Mouse (Mus musculus) limb, embryonic 15.5 days (tissue): ENCODE data around the gene Jund. TPM values are rescaled to one million over a fixed set of nuclear protein-coding genes. Genes with fewer than 3 reads are reported as not detected.
A peak's percentile ranks its signal among the peaks of the same experiment; 100 is the strongest.

Experiments used
- ATAC-seq: fragments of 200-750 bp; cut with Nextera tagmentation; 2 replicates; pipeline ENCODE4 v1.8.0; 2017; ENCODE audit warnings: low read depth, moderate TSS enrichment; ENCODE audit not compliant: insufficient number of reproducible peaks, low FRiP score, low TSS enrichment
- H3K27ac ChIP-seq: fragments of 300-500 bp; sonication (generic); 2 replicates; pipeline ENCODE4 v1.5.1; 2015; ENCODE audit warnings: moderate library complexity, mild to moderate bottlenecking, inconsistent platforms
- H3K27me3 ChIP-seq: fragments of 300-500 bp; sonication (generic); 2 replicates; pipeline ENCODE4 v1.6.1; 2015; ENCODE audit warnings: inconsistent platforms
- H3K36me3 ChIP-seq: fragments of 300-500 bp; sonication (generic); 2 replicates; pipeline ENCODE4 v1.6.1; 2015; ENCODE audit warnings: inconsistent platforms
- H3K4me1 ChIP-seq: fragments of 300-500 bp; sonication (generic); 2 replicates; pipeline ENCODE4 v1.6.1; 2015; ENCODE audit warnings: inconsistent platforms
- H3K4me2 ChIP-seq: fragments of 300-500 bp; sonication (generic); 2 replicates; pipeline ENCODE4 v1.6.1; 2015; ENCODE audit warnings: mild to moderate bottlenecking, inconsistent platforms
- H3K4me3 ChIP-seq: fragments of 300-500 bp; sonication (generic); 2 replicates; pipeline ENCODE4 v1.5.1; 2015; ENCODE audit warnings: mild to moderate bottlenecking, inconsistent platforms
- H3K9ac ChIP-seq: fragments of 300-500 bp; sonication (generic); 2 replicates; pipeline ENCODE4 v1.6.1; 2015; ENCODE audit warnings: inconsistent platforms
- H3K9me3 ChIP-seq: fragments of 300-500 bp; sonication (generic); 2 replicates; pipeline ENCODE4 v1.6.1; 2016; ENCODE audit warnings: inconsistent platforms
- WGBS: fragments of 180-500 bp; shearing (Covaris S2); methylation state at CpG from one replicate; pipeline ENCODE4 v1.1.7; 2015; 5-methylcytosine and 5-hydroxymethylcytosine counted together
- polyA plus RNA-seq: library from polyadenylated mRNA; unstranded; fragments of >200 nt; fragmentation: Nextera tagmentation; extraction: Ambion mirVana; gene quantifications from 2 replicates; pipeline ENCODE4 v1.2.1, GENCODE M21; 2015

The Jund gene
- polyA plus RNA-seq, 1 experiment from 2014 or later: 81.5 TPM

GRCm38 (mm10) chr8:70660273-70660725, 38.5 kb upstream of the Jund start, which contains the start of gene Pgpep1:
Gene Pgpep1, minus strand, starts transcription at chr8:70660388.
- H3K4me3 ChIP-seq: peak within 1 kb of the TSS; percentile 73
- no peaks in the 10 kb centered on the region for H3K9me3 ChIP-seq
- peaks cover 16% of the 10 kb centered on the region for H3K36me3 ChIP-seq
- peak within 1 kb of the TSS; percentile 74 for H3K9ac ChIP-seq
- H3K4me1 ChIP-seq: peaks cover 26% of the 10 kb centered on the region
- 3% methylated on average over 14 of the region's 14 CpGs for WGBS
- H3K27ac ChIP-seq: peak within 1 kb of the TSS; percentile 85
- H3K27me3 ChIP-seq: no peaks in the 10 kb centered on the region
- peak within 1 kb of the TSS; percentile 92 for H3K4me2 ChIP-seq
- ATAC-seq: peak; percentile 15; the same call in 1 of the 2 replicates

GRCm38 (mm10) chr8:70663691-70664090, 35.1 kb upstream of the Jund start:
- Histone ChIP-seq H3K4me1 (peaks cover 13% of the 10 kb centered on the region), H3K9me3 (no peaks in the 10 kb centered on the region), H3K27me3 (no peaks in the 10 kb centered on the region), H3K9ac (no peak overlapping the region), H3K4me2 (no peak overlapping the region), H3K36me3 (no peaks in the 10 kb centered on the region), H3K4me3 (no peak overlapping the region), H3K27ac (no peak overlapping the region)
- WGBS: 72% methylated on average over 4 of the region's 4 CpGs
- ATAC-seq: no peak

- 54% methylated on average over 3 of the region's 3 CpGs for WGBS
- no peak overlapping the region for H3K4me3 ChIP-seq
- H3K9ac ChIP-seq: no peak overlapping the region
- H3K4me1 ChIP-seq: peaks cover 9% of the 10 kb centered on the region
- no peak overlapping the region for H3K4me2 ChIP-seq
- no peak overlapping the region for H3K27ac ChIP-seq
- no peak for ATAC-seq
- no peaks in the 10 kb centered on the region for H3K27me3 ChIP-seq
- no peaks in the 10 kb centered on the region for H3K36me3 ChIP-seq
- no peaks in the 10 kb centered on the region for H3K9me3 ChIP-seq
Measured at GRCm38 (mm10) chr8:70664631-70665030, 34.1 kb upstream of the Jund start.

- WGBS: 60% methylated on average over 2 of the region's 2 CpGs
- H3K36me3 ChIP-seq: no peaks in the 10 kb centered on the region
- no peaks in the 10 kb centered on the region for H3K9me3 ChIP-seq
- H3K9ac ChIP-seq: no peak overlapping the region
- H3K4me1 ChIP-seq: peaks cover under 1% of the 10 kb centered on the region
- no peak overlapping the region for H3K4me3 ChIP-seq
- no peaks in the 10 kb centered on the region for H3K27me3 ChIP-seq
- no peak for ATAC-seq
- H3K4me2 ChIP-seq: no peak overlapping the region
- no peak overlapping the region for H3K27ac ChIP-seq
Measured at GRCm38 (mm10) chr8:70665599-70665998, 33.1 kb upstream of the Jund start.

GRCm38 (mm10) chr8:70667071-70667470, 31.7 kb upstream of the Jund start:
- no peak overlapping the region for H3K4me2 ChIP-seq
- peak overlapping the region; percentile 22; the same call in 1 of the 2 replicates for H3K27ac ChIP-seq
- H3K9me3 ChIP-seq: no peaks in the 10 kb centered on the region
- no peak for ATAC-seq
- no peak overlapping the region for H3K4me3 ChIP-seq
- H3K9ac ChIP-seq: no peak overlapping the region
- 67% methylated on average over 5 of the region's 5 CpGs for WGBS
- no peaks in the 10 kb centered on the region for H3K36me3 ChIP-seq
- no peaks in the 10 kb centered on the region for H3K4me1 ChIP-seq
- no peaks in the 10 kb centered on the region for H3K27me3 ChIP-seq

GRCm38 (mm10) chr8:70671615-70672324, 27.0 kb upstream of the Jund start:
- no peak overlapping the region for H3K4me2 ChIP-seq
- ATAC-seq: no peak
- no peak overlapping the region for H3K9ac ChIP-seq
- no peak overlapping the region for H3K27ac ChIP-seq
- no peak overlapping the region for H3K4me3 ChIP-seq
- no peaks in the 10 kb centered on the region for H3K27me3 ChIP-seq
- H3K4me1 ChIP-seq: peaks cover 18% of the 10 kb centered on the region
- H3K9me3 ChIP-seq: no peaks in the 10 kb centered on the region
- 0 out of 2 replicates have a peak, but pooled peaks cover 5% of the 10 kb centered on the region for H3K36me3 ChIP-seq
- WGBS: 72% methylated on average over 10 of the region's 10 CpGs

- Histone ChIP-seq H3K4me1 (peaks cover 18% of the 10 kb centered on the region), H3K9me3 (no peaks in the 10 kb centered on the region), H3K4me3 (peak overlapping the region; percentile 69), H3K27ac (peak overlapping the region; percentile 81), H3K36me3 (0 out of 2 replicates have a peak, but pooled peaks cover 8% of the 10 kb centered on the region), H3K4me2 (peak overlapping the region; percentile 46), H3K27me3 (no peaks in the 10 kb centered on the region), H3K9ac (peak overlapping the region; percentile 35; the same call in 1 of the 2 replicates)
- ATAC-seq: no peak
- 38% methylated on average over 19 of the region's 19 CpGs for WGBS
Measured at GRCm38 (mm10) chr8:70672325-70673078, 26.2 kb upstream of the Jund start.

GRCm38 (mm10) chr8:70673079-70673856, 25.5 kb upstream of the Jund start, which contains the start of gene Lsm4:
Gene Lsm4, plus strand, starts transcription at chr8:70673248.
- WGBS: under 1% methylated on average over 60 of the region's 60 CpGs
- peaks cover 18% of the 10 kb centered on the region for H3K4me1 ChIP-seq
- H3K9ac ChIP-seq: peak within 1 kb of the TSS; percentile 50

GRCm38 (mm10) chr8:70674109-70674508, 24.6 kb upstream of the Jund start:
- H3K27ac ChIP-seq: peak overlapping the region; percentile 97
- WGBS: 90% methylated on average over 3 of the region's 3 CpGs
- H3K27me3 ChIP-seq: no peaks in the 10 kb centered on the region
- no peaks in the 10 kb centered on the region for H3K9me3 ChIP-seq
- peak overlapping the region; percentile 69 for H3K4me3 ChIP-seq
- peaks cover 24% of the 10 kb centered on the region for H3K36me3 ChIP-seq
- ATAC-seq: no peak
- H3K4me1 ChIP-seq: peaks cover 18% of the 10 kb centered on the region
- H3K4me2 ChIP-seq: peak overlapping the region; percentile 61
- H3K9ac ChIP-seq: peak overlapping the region; percentile 50

More at GRCm38 (mm10) chr8:70673079-70673856, 25.5 kb upstream of the Jund start, which contains the start of gene Lsm4:
- Histone ChIP-seq H3K27me3 (no peaks in the 10 kb centered on the region), H3K27ac (peak within 1 kb of the TSS; percentile 97), H3K9me3 (no peaks in the 10 kb centered on the region), H3K4me3 (peak within 1 kb of the TSS; percentile 69), H3K36me3 (peaks cover 15% of the 10 kb centered on the region), H3K4me2 (peak within 1 kb of the TSS; percentile 61)
- ATAC-seq: peak; percentile 97

GRCm38 (mm10) chr8:70674716-70675115, 24.0 kb upstream of the Jund start:
- no peak overlapping the region; the same call in none of the 2 replicates for H3K27ac ChIP-seq
- H3K9ac ChIP-seq: peak overlapping the region; percentile 17; the same call in 1 of the 2 replicates
- H3K4me2 ChIP-seq: no peak overlapping the region
- WGBS: 73% methylated on average over 4 of the region's 4 CpGs
- peaks cover 18% of the 10 kb centered on the region for H3K4me1 ChIP-seq
- ATAC-seq: no peak
- H3K36me3 ChIP-seq: peaks cover 30% of the 10 kb centered on the region
- no peaks in the 10 kb centered on the region for H3K27me3 ChIP-seq
- H3K4me3 ChIP-seq: no peak overlapping the region; the same call in 1 of the 2 replicates
- H3K9me3 ChIP-seq: no peaks in the 10 kb centered on the region

GRCm38 (mm10) chr8:70675336-70675735, 23.4 kb upstream of the Jund start:
- no peak overlapping the region for H3K27ac ChIP-seq
- peaks cover 36% of the 10 kb centered on the region for H3K36me3 ChIP-seq
- no peaks in the 10 kb centered on the region for H3K27me3 ChIP-seq
- H3K4me1 ChIP-seq: peaks cover 18% of the 10 kb centered on the region
- H3K4me2 ChIP-seq: no peak overlapping the region
- no peak overlapping the region for H3K4me3 ChIP-seq
- 75% methylated on average over 1 of the region's 1 CpGs for WGBS
- no peak overlapping the region for H3K9ac ChIP-seq
- no peaks in the 10 kb centered on the region for H3K9me3 ChIP-seq
- no peak for ATAC-seq
